Mouse (Mus musculus) bone marrow, adult 2 months (tissue): ENCODE results near the gene Erbin.

Source experiments
- CTCF ChIP-seq: fragments of 200-500 bp; IDR thresholded peaks from 2 replicates; pipeline ENCODE4 v1.5.1; 2011; ENCODE audit warnings: low read length, control low read depth; ENCODE audit not compliant: control insufficient read depth, insufficient read depth
- POLR2A ChIP-seq: fragments of 200-500 bp; IDR thresholded peaks from 2 replicates; pipeline ENCODE4 v1.6.1; 2011; ENCODE audit warnings: low read depth, mild to moderate bottlenecking, control low read depth, low read length, borderline replicate concordance; ENCODE audit not compliant: control insufficient read depth

- TF ChIP-seq CTCF = no peak
- no peak for TF ChIP-seq POLR2A
Observed at GRCm38 (mm10) chr13:103881200-103881599, 39.1 kb downstream of the Erbin start.
